Mouse (Mus musculus): ENCODE measurements around the gene Asb15. TPM values are rescaled to one million over a fixed set of nuclear protein-coding genes. Genes with fewer than 3 reads are reported as not detected.

The Asb15 gene
- 0.04 TPM in 1 of 2 replicates, not detected in the other for polyA plus RNA-seq (2015; fragmentation: Nextera tagmentation; extraction: Ambion mirVana)

DNA sequence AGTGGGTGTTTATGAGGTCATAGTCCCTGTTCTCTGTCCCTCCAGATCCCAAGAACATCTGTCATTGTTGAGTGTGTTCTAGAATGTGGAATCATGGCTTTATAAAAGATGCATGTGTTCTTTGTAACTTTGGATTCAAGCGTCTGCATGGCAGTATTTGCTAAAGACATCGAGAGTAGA lies at the start of gene Asb15:
TSS of gene Asb15 (plus strand) at position 81 of the 180 bp plus-strand sequence.
- Histone ChIP-seq H3K9ac (ENCODE audit: low read depth, low read length) (peak within 1 kb of the TSS; percentile 75), H3K4me3 (ENCODE audit: low read depth, low read length) (peak within 1 kb of the TSS; percentile 82), H3K27me3 (ENCODE audit: control insufficient read depth, insufficient read depth, low read depth, low read length) (no peaks in the 10 kb centered on the region), H3K27ac (ENCODE audit: low read length) (0 out of 2 replicates have a peak within 1 kb of the TSS, but pooled peaks have one; percentile 28), H3K4me2 (ENCODE audit: low read depth, low read length) (peak within 1 kb of the TSS; percentile 64), H3K9me3 (replicated peaks; ENCODE audit: control insufficient read depth, low read length) (no peaks in the 10 kb centered on the region), H3K4me1 (ENCODE audit: control insufficient read depth, low read depth, low read length) (peaks cover 8% of the 10 kb centered on the region; the same call in 1 of the 2 replicates), H3K36me3 (ENCODE audit: control insufficient read depth, insufficient read depth) (peaks cover 1% of the 10 kb centered on the region; the same call in 1 of the 2 replicates)
- ATAC-seq (ENCODE audit: low read depth) = no peak
- WGBS (ENCODE audit: insufficient replicate concordance) = 40% methylated on average over 2 of the region's 2 CpGs

GRCm38 (mm10) chr6:24486530-24486929 lies 41.4 kb upstream of the Asb15 start:
- WGBS (ENCODE audit: insufficient replicate concordance) = 58% methylated on average over 5 of the region's 5 CpGs

GRCm38 (mm10) chr6:24490341-24490740 lies 37.6 kb upstream of the Asb15 start:
- Histone ChIP-seq H3K4me2 (ENCODE audit: low read depth, low read length) (no peak overlapping the region), H3K4me1 (ENCODE audit: control insufficient read depth, low read depth, low read length) (no peaks in the 10 kb centered on the region), H3K9me3 (replicated peaks; ENCODE audit: control insufficient read depth, low read length) (no peaks in the 10 kb centered on the region), H3K4me3 (ENCODE audit: low read depth, low read length) (no peak overlapping the region), H3K27me3 (ENCODE audit: control insufficient read depth, insufficient read depth, low read depth, low read length) (no peaks in the 10 kb centered on the region), H3K9ac (ENCODE audit: low read depth, low read length) (no peak overlapping the region), H3K36me3 (ENCODE audit: control insufficient read depth, insufficient read depth) (no peaks in the 10 kb centered on the region), H3K27ac (ENCODE audit: low read length) (no peak overlapping the region)
- no peak for ATAC-seq (ENCODE audit: low read depth)
- WGBS (ENCODE audit: insufficient replicate concordance) = 7% methylated on average over 1 of the region's 1 CpGs

More at GRCm38 (mm10) chr6:24486530-24486929, 41.4 kb upstream of the Asb15 start:
- Histone ChIP-seq H3K27ac (ENCODE audit: low read length) (no peak overlapping the region), H3K27me3 (ENCODE audit: control insufficient read depth, insufficient read depth, low read depth, low read length) (no peaks in the 10 kb centered on the region), H3K9ac (ENCODE audit: low read depth, low read length) (no peak overlapping the region), H3K36me3 (ENCODE audit: control insufficient read depth, insufficient read depth) (no peaks in the 10 kb centered on the region), H3K9me3 (replicated peaks; ENCODE audit: control insufficient read depth, low read length) (no peaks in the 10 kb centered on the region), H3K4me2 (ENCODE audit: low read depth, low read length) (no peak overlapping the region), H3K4me3 (ENCODE audit: low read depth, low read length) (no peak overlapping the region), H3K4me1 (ENCODE audit: control insufficient read depth, low read depth, low read length) (no peaks in the 10 kb centered on the region)
- ATAC-seq (ENCODE audit: low read depth) = no peak

DNA sequence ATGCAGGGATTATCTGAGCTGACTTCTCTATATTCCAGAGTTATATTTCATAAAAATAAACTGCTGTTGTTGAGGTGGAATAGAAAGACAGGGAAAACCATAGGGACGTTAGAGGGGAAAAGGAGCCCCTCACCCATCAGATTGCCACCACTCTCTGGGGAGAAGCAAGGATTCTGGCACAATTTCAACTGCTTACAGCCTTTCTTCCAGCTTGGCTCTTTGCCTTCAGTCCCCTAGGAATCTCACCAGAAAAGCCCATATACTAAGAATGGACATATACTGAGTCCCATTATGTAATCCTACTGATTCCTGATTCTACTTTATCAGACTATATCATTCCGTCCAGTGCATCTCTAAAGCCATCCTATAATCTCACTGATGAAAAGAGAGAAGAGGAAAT lies 23.8 kb upstream of the Asb15 start:
- Histone ChIP-seq H3K4me3 (ENCODE audit: low read depth, low read length) (no peak overlapping the region), H3K9me3 (replicated peaks; ENCODE audit: control insufficient read depth, low read length) (no peaks in the 10 kb centered on the region), H3K4me1 (ENCODE audit: control insufficient read depth, low read depth, low read length) (no peaks in the 10 kb centered on the region), H3K27me3 (ENCODE audit: control insufficient read depth, insufficient read depth, low read depth, low read length) (no peaks in the 10 kb centered on the region), H3K4me2 (ENCODE audit: low read depth, low read length) (no peak overlapping the region), H3K9ac (ENCODE audit: low read depth, low read length) (no peak overlapping the region), H3K36me3 (ENCODE audit: control insufficient read depth, insufficient read depth) (no peaks in the 10 kb centered on the region), H3K27ac (ENCODE audit: low read length) (no peak overlapping the region)
- 52% methylated on average over 2 of the region's 2 CpGs for WGBS (ENCODE audit: insufficient replicate concordance)
- ATAC-seq (ENCODE audit: low read depth) = no peak

DNA sequence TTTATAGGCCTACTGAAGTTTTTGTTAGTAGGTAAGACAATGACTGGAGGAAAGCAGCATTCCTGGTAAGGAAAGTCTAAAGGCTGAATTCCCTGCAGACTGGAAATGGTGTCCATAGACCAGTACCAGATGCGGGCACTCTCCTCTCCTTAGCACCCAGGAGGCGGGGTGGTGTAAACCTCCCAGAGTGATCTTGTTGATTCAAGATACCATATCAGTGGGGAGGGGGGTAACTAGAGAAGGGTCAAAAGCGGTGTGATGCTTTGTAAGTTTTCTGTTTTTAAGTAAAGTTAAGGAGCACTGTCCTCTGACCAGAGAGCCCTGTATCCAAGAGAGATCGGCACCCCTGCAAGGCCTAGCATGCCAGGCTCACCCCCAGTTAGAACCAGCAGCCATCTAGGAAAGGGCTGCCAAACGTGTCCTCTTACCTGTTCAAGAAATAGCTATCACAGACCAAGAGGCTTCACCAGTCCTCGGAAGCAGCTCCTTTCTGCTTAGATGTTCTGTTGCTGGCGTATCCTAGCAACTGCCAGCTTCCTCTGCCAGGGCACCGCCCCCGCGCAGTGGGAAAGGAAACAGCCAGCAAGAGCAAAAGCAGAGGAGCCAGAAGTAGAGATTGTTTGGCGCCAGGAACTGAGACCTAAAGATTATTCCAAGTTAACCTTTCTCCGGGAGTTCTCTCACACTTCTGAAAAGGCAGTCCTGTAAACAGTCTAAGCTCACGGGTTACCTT lies 13.2 kb upstream of the Asb15 start, which contains the start of gene Iqub:
TSS of gene Iqub (minus strand) at position 516 of the 733 bp plus-strand sequence.
- Histone ChIP-seq H3K4me1 (ENCODE audit: control insufficient read depth, low read depth, low read length) (no peaks in the 10 kb centered on the region), H3K27ac (ENCODE audit: low read length) (no peak within 1 kb of the TSS), H3K36me3 (ENCODE audit: control insufficient read depth, insufficient read depth) (peaks cover 8% of the 10 kb centered on the region), H3K9me3 (replicated peaks; ENCODE audit: control insufficient read depth, low read length) (no peaks in the 10 kb centered on the region), H3K27me3 (ENCODE audit: control insufficient read depth, insufficient read depth, low read depth, low read length) (no peaks in the 10 kb centered on the region), H3K9ac (ENCODE audit: low read depth, low read length) (no peak within 1 kb of the TSS), H3K4me2 (ENCODE audit: low read depth, low read length) (no peak within 1 kb of the TSS), H3K4me3 (ENCODE audit: low read depth, low read length) (no peak within 1 kb of the TSS)
- peak; percentile 27; the same call in 1 of the 2 replicates for ATAC-seq (ENCODE audit: low read depth)
- 19% methylated on average over 13 of the region's 13 CpGs for WGBS (ENCODE audit: insufficient replicate concordance)

- Histone ChIP-seq H3K4me1 (ENCODE audit: control insufficient read depth, low read depth, low read length) (no peaks in the 10 kb centered on the region), H3K4me3 (ENCODE audit: low read depth, low read length) (no peak overlapping the region), H3K9me3 (replicated peaks; ENCODE audit: control insufficient read depth, low read length) (no peaks in the 10 kb centered on the region), H3K36me3 (ENCODE audit: control insufficient read depth, insufficient read depth) (peaks cover 8% of the 10 kb centered on the region), H3K4me2 (ENCODE audit: low read depth, low read length) (no peak overlapping the region), H3K27me3 (ENCODE audit: control insufficient read depth, insufficient read depth, low read depth, low read length) (no peaks in the 10 kb centered on the region), H3K9ac (ENCODE audit: low read depth, low read length) (no peak overlapping the region), H3K27ac (ENCODE audit: low read length) (no peak overlapping the region)
- WGBS (ENCODE audit: insufficient replicate concordance) = 39% methylated on average over 2 of the region's 2 CpGs
- no peak for ATAC-seq (ENCODE audit: low read depth)
Observed at GRCm38 (mm10) chr6:24516197-24516596, 11.7 kb upstream of the Asb15 start.

DNA sequence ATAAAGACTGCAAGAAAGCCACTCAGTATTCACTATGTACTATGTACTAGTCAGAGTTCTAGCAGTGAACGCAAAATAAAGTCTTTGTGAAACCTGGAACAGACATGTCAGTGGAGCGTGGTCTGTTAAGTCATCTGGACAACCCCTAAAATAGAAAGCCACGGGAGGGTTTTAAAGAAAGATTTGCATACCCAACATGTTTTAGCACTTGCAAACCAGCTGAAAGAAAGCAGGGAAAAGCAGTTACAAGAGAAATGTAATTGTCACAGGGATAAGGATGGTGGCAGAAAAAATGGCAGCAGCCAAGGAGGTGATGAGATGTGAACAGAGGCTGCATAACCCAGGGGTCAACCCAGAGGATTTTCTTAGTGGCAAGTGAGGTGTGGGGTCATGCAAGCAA lies 2.2 kb upstream of the Asb15 start:
- Histone ChIP-seq H3K4me1 (ENCODE audit: control insufficient read depth, low read depth, low read length) (peaks cover 8% of the 10 kb centered on the region; the same call in 1 of the 2 replicates), H3K27ac (ENCODE audit: low read length) (no peak overlapping the region), H3K27me3 (ENCODE audit: control insufficient read depth, insufficient read depth, low read depth, low read length) (no peaks in the 10 kb centered on the region), H3K4me2 (ENCODE audit: low read depth, low read length) (no peak overlapping the region; the same call in 1 of the 2 replicates), H3K9me3 (replicated peaks; ENCODE audit: control insufficient read depth, low read length) (no peaks in the 10 kb centered on the region), H3K9ac (ENCODE audit: low read depth, low read length) (no peak overlapping the region), H3K4me3 (ENCODE audit: low read depth, low read length) (no peak overlapping the region), H3K36me3 (ENCODE audit: control insufficient read depth, insufficient read depth) (peaks cover 2% of the 10 kb centered on the region; the same call in 1 of the 2 replicates)
- ATAC-seq (ENCODE audit: low read depth) = no peak
- 80% methylated on average over 3 of the region's 3 CpGs for WGBS (ENCODE audit: insufficient replicate concordance)

DNA sequence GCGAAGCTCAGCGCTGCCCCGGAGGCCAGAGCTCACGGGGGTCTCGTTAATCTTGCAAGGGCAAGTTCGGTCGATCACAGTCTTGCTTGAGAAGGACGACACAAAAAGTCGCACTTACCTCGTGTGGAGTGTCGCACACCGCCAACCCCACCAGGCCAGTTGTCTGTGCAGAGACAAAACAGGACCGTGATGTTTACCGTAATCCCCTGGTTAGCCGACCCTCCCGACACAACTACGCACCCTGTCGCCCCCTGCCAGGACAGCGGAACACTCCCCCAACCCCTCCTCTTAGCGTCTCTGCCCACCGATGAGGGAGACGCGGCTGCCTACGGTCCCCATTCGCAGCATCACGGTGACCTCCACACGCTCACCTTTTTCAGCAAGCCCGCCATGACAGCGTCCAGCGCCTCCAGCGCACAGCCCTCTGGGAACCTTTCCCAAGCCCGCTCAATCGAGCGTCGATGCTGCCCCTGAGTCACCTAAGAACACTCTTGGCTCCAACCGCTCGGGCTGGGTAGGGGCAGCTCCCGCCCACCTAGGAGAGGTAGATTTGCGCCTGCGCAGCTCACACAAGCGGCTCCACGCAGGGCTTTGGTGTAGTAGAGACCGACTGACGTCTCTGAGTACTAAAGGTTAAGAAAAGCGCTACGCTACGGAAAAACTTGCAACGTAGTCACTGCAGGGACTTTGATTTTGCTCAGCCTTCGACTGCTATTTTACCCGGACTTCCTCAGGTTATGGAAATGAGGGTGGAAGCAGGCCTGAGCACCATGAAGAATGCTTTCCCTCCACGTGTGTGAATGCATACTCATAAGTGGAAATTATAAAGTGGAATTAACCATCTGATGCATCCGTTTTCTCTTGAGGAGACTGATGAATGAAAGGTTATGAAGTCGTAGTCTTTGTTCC lies 535 bp upstream of the Asb15 start, which contains the start of gene Ndufa5:
TSS of gene Ndufa5 (minus strand) at position 859 of the 909 bp plus-strand sequence.
- H3K4me1 ChIP-seq (ENCODE audit: control insufficient read depth, low read depth, low read length) = peaks cover 8% of the 10 kb centered on the region; the same call in 1 of the 2 replicates
- ATAC-seq (ENCODE audit: low read depth) = peak; percentile 99

More for the DNA sequence above, 535 bp upstream of the Asb15 start, which contains the start of gene Ndufa5:
- peak within 1 kb of the TSS; percentile 82 for H3K4me3 ChIP-seq (ENCODE audit: low read depth, low read length)
- no peaks in the 10 kb centered on the region for H3K27me3 ChIP-seq (ENCODE audit: control insufficient read depth, insufficient read depth, low read depth, low read length)
- H3K27ac ChIP-seq (ENCODE audit: low read length) = 0 out of 2 replicates have a peak within 1 kb of the TSS, but pooled peaks have one; percentile 28
- WGBS (ENCODE audit: insufficient replicate concordance) = under 1% methylated on average over 53 of the region's 53 CpGs
- H3K36me3 ChIP-seq (ENCODE audit: control insufficient read depth, insufficient read depth) = peaks cover 2% of the 10 kb centered on the region; the same call in 1 of the 2 replicates
- peak within 1 kb of the TSS; percentile 64 for H3K4me2 ChIP-seq (ENCODE audit: low read depth, low read length)
- peak within 1 kb of the TSS; percentile 75 for H3K9ac ChIP-seq (ENCODE audit: low read depth, low read length)
- no peaks in the 10 kb centered on the region for H3K9me3 ChIP-seq (replicated peaks; ENCODE audit: control insufficient read depth, low read length)

All from liver, embryonic 16.5 days (tissue).